Mouse (Mus musculus): ENCODE measurements around the gene Stk39.

Gene Stk39

DNA sequence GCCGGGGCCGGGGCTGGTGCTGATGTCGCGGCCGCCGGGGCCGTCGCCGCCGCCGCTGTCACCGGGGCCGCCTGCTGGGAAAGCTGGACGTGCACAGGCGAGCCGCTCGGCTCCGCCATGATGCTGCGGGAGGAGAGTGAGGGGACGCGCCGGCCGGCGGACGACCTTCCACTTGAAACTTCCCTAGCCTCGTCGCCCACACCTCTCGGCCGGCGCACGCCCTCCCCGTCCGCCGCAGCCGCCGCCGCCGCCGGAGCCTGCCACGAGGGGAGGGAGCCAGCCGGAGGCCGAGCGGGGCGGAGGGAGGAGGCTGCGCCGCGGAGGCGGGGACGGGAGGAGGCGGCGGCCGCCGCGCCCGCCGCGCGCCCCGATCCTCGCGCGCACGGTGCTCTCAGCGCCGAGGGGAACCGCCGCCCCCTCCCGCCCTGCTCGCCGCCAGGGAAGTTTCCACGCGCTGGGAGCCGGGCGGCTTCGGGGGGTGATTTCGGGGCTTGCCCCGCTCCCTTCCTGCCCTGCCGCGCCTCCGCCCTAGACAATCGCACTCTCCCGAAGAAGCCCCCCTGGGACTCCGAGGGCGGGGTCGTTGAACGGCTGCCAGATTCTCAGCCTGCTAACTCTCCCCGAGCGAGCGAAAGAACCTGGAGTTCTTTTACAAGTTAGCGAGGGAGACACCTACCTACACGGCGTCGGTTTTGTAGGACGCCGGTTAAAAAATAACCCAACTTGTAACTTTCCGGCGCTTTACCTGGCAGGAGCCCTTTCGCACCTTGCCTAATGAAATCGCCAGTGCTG, at the start of gene Stk39:
Gene Stk39 (minus strand): TSS at position 510 of the 792 bp plus-strand sequence.
- peak; percentile 88 for DNase-seq

DNA sequence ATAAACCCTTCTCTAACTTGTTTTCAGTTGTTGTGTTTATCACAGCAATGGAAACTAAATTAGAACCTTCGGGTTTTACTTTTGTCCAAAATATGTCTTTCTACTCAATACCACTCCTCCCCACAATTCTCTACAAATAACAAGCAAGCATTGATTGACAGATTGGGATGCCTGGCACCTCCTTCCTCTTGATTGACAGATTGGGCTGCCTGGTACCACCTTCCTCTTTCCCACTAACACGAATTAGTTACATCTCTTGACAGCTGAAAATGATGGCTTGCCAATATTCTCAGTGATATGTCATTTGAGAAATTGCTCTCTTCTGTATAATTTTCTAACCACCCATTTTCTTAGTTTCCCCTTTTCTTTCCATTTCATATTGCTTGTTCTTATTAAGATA, 43.3 kb upstream of the Stk39 start:
- DNase-seq: no peak

- no peak for DNase-seq
Observed at GRCm38 (mm10) chr2:68503202-68503601, 31.1 kb upstream of the Stk39 start.

DNA sequence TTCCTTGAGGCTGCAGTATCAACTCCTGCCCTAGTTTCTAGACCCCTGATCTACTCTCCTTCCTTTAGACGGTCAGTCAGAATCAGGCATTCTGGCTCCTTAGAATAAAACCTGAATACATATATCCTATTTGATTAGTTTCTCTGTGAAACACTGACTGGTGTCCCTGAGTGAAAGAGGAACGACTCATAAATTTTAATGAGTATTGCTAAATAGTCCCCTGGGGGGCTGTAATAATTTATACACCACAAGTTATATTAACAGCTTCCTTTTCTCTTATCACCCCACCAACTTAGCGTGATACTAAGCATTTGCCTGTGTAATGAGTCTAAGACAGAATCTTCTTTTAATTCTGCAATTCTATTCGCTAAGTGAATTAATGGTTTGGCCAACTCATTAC, 30.7 kb upstream of the Stk39 start:
- no peak for DNase-seq

GRCm38 (mm10) chr2:68502236-68502635, 30.2 kb upstream of the Stk39 start:
- no peak for DNase-seq

- DNase-seq: no peak
Observed at GRCm38 (mm10) chr2:68486275-68486674, 14.2 kb upstream of the Stk39 start.

DNA sequence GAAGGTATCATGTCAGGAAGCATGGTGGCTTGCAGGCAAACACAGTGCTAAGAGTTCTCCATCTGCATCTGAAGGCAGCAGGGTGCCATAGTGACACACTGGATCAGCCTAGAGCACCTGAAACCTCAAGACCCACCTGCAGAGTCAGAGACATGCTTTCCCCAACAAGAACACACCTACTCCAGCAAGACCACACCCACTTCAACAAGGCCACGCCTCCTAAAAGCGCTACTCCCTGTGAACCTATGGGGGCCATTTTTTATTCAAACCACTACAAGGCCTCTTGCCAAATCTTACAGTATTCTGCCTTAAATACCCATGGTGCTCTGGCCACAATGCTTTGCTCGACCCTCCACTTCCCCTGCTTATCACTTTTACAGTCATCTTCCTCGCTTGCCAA, 13.1 kb upstream of the Stk39 start:
- no peak for DNase-seq

DNA sequence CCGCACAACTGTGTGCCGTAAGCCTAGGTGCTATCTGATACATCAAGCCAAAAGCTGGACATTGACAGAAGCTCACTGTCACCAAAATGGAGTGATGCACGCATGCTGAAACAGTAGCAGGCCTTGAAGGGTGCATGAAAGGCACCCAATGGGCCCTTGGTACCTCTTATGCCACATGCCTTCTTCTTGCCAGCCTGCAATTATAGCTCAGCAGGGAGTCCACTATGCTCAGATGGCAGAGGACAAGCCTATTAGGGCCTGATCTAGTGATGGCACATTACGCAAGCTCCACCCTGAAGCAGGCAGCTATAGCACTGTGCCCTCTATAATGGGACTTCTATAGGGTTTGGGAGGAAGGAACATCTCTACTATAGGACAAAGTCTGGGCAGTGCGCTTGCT, 10.8 kb upstream of the Stk39 start:
- no peak for DNase-seq

GRCm38 (mm10) chr2:68479823-68480222, 7.8 kb upstream of the Stk39 start:
- no peak for DNase-seq

DNA sequence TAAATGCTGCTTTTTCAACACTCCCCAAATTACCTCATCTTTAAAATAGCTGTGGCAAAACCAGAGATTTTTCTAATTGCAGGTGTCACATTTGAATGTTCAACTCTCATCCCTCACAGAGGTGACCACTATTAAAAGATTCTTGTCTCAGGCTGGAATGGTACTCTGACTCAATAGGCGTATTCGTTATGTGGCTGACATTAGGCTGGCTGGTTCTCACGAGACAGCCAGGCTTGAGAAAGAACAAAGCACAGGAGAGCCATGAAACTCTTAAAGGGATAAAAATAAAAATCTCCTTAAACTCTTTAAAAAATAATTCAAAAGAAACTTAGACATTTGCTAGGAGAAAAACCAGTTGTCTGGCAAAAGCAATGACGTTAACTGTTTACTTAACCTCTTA, 853 bp upstream of the Stk39 start:
- DNase-seq: no peak

DNA sequence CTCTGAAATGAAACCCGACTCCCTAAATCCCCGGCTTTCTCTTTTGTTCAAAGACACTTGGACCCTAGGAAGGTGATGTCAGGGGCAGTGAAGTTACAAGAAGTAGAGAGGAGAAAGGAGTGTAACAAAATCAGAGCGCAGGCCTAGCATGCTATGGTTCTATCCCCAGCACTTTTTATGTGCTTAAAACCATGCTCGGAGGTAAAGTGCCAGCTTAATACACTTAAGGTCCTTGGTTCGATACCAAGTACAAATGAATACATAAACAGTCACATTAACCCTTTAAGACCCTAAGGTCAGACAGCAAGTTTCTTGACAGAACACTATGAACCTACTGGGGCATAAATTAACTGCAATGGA, 463 bp upstream of the Stk39 start:
- DNase-seq: no peak

DNA sequence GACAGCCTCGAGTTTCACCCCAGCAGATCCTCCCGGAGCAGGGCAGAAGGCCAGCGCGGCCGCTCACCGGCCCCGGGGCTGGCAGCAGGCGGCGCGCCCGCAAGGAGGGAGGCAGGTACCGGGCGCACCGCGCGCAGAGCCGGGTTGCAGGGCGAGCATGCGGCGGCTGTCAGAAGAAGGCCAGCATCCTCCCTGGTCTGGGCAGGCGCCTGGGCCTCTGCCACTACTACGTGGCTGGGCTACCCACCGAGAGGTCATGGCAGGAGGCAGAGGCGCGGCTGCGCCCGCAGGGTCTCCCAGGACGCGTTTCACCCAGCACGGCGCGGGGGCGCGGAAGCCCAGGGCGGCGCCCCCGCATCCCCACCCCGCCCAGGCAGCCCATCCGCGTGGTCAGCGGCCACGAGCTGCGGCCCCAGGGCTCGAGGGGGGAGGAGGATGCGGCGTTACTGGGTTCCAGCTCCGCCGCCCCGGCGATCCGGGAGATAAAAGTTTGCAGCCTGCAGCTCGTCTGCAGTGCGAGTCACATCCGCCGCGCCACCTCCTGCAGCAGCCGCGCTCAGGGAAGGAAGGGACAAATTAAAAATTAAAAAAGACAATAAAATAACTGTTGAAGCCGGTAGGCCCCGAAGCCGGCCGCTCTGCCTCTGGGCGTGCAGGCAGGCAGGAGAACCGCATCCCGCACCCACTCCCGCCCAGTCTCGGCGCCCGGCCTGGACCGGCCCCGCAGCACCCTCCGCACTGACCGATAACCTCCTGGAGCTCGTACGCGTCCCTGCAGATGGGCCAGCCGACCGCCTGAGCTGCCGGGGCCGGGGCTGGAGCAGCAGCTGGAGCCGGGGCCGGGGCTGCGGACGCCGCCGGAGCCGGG, 943 bp downstream of the Stk39 start:
- DNase-seq: peak; percentile 42

DNA sequence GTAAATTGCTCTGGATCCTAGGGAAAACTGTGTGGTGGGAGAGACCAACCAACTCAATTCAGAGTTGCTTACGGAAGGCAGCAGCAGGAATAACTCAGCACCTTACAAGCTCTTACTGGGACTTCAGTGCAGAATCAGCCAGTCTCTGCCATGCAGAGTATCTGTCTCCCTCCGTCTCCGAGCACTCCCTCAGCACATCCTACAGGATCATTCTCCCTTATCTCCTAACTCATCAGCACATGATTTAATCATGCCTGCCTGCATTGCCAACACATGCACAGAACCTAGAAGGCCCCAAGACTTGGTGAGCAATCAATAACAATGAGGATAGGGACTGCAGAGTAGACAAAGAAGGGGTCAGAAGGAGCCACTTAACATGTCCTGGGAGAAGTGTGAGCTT, 2.6 kb downstream of the Stk39 start:
- DNase-seq: no peak

DNA sequence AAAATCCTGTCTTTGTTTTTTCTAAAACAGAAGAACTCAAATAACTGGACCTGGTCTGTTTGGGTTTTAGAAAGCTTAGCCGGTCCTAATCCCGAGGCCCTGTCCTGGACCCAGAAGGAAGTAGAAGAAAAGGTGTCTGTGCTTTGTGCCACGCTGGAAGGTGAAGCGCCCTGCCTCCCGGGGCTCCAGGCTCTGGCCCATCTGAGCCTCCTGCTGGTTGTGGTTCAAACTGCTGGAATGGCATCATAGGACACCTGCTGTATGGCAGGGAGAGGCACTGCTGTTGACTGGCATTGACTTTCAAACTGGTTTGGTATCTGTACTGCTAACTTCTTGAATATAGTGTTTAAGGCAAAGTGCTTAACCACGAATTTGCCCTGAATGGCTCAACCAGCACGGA, 3.4 kb downstream of the Stk39 start:
- peak; percentile 49 for DNase-seq

DNA sequence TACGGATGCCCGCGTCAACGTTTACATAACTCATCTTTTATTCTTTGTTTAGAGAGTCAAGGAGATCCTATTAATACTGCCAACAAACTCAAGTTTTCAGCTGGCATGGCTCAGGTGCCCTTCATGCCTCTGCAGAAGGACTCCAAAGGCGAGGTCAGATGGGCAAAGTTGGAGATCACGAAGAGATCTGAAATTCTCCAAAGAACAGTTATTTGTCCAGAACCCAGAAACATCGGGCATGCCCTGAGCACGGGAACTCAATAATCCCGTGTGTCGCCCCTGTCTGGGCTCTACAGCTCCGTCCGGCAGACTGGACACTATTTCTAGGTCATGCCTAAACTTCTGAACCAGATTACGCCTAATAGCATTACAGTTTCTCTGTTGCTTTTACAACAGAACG, 3.8 kb downstream of the Stk39 start:
- DNase-seq: no peak

- DNase-seq: no peak
Observed at GRCm38 (mm10) chr2:68467085-68467978, 4.7 kb downstream of the Stk39 start.

- peak; percentile 25 for DNase-seq
Observed at GRCm38 (mm10) chr2:68466124-68467070, 5.7 kb downstream of the Stk39 start.

DNA sequence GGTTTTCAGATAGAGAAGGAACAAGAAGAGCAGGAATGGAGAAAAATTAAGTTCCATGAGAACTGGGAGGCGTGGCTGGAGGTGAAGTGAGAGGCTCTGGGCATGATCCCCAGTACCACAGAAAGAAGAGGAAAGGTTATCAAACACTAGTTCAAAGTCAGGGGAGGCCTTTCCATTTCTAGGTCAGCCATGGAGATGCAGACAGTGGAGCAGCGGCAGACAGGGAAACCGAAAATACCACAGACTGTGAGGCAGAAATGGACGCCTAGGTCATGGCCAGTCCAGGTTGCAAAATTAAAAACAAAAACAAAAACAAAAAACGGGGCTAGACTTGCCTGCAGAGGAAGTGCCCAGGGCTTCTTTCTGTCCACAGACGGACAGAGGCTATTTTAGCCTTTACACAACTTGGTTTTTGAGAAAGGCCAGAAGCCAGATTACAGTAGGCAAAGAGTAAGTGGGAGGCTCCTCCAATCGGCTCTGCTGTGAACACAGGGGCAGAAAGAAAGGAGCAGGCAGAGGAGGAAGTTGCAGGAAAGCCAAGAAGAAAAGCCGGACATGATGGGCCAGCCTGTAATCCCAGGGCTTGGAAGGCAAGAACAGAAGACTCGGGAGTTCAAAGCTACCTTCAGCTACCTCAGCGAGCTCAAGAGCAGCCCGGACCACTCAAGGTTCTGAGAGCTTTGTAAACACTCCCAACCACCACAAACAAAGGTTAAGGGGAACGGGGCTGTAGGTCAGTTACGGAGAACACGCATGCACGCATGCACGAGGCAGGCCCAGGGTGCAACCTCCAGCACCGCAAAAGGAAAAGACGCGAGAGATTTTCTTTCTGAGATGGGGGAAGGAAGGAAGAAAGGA, 6.6 kb downstream of the Stk39 start:
- DNase-seq: no peak

DNA sequence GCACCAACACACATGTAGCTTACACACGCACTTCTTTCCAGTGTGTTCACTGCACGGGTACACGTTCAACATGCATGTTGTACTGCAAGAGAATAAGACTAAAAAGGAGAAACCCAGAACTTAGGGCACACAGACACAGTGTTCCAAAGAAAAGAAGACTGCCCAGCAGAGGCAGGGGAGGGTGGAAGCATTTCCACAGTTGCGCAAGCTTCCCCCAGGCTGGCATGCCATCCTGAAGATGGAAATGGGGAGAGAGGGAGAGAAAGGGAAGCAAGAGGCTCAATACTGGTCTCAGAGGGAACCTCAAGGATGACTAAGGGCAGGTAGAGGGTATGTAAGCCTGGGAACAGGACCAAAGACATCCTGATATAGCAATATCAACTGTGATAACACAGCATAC, 7.6 kb downstream of the Stk39 start:
- no peak for DNase-seq

DNA sequence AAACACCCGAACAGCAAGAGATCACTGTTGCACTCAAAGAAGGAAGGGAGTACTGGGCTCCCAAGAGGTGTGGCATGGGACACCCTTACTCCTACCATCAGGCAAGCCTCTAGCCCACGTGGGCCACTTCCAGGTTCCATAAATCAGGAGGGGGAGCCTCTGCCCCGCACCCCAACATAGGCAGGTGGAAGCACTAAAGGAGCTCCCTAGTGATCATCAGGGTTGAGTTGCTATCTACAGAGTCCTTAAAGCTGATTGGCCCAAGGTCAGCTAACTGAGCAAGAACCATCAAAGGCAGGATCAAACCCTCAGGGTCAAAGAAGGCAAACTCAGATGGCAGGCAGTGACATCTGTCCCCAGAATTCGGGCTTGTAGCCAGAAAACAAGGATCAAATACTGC, 8.3 kb downstream of the Stk39 start:
- no peak for DNase-seq

- no peak for DNase-seq
Observed at GRCm38 (mm10) chr2:68458115-68458514, 14.0 kb downstream of the Stk39 start.

Measured in kidney, adult 11 months (tissue).